Mouse (Mus musculus) gastrocnemius, postnatal 25 days (tissue): Measurements from ENCODE around the gene Sgms2. TPM values are rescaled to one million over a fixed set of nuclear protein-coding genes. Genes with fewer than 3 reads are reported as not detected.
"Not testable (repeated sequence)": the region's sequence is repeated elsewhere in the genome, so short reads cannot be mapped to it uniquely, and the experiment has no call there.

ENCODE experiments used
- DNase-seq: peaks from one replicate; pipeline ENCODE4 v3.0.0; 2022
- total RNA-seq, 2 experiments: library from RNA; stranded (reverse); gene quantifications; 1 replicate in 1 of 2; 2 replicates in 1 of 2; pipeline ENCODE4 v1.2.3; 2021

Gene Sgms2
- total RNA-seq, 2 experiments from 2014 or later, result 1.6 to 2.6 TPM

GRCm38 (mm10) chr3:131357643-131358042, 133.6 kb downstream of the Sgms2 start:
- no peak for DNase-seq

DNA sequence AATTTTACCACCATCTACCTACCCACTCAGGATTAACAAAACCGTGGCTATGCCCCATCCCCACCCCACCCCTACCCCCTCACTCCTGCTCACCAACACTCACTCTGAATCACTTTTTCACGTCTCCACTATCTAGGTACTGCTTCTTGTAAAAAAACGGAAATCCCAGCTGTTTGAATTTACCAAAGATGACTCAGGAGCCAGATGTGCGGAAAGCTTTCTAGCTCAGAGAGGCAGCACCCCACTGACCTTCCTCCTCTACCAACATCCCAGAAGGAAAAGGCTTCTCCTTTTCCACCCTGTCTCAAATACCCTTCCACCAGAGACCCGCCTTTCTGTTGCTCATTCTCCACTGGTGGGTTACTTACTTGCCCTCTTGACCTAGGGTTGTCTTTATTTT, 135.2 kb downstream of the Sgms2 start:
- no peak for DNase-seq

DNA sequence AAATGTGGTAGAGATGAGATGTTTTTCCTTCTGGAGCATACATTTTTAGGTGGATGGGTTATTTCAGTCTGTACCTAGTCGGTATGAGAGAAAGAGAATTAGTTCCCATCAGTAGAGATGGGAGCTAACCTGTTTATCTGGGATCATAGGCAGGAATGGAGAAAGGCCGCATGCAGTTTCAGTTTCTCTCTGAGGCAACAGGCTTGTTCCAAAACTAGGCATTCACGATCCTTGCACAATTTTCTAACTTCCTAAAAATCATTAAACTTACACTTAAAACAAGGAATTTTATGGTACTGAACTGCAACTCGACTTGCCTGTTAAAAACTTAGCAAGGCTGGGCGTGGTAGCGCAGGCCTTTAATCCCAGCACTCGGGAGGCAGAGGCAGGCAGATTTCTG, 140.7 kb downstream of the Sgms2 start:
- no peak for DNase-seq

- DNase-seq, result no peak
These were observed 142.2 kb downstream of the Sgms2 start for GRCm38 (mm10) chr3:131349013-131349412.

DNA sequence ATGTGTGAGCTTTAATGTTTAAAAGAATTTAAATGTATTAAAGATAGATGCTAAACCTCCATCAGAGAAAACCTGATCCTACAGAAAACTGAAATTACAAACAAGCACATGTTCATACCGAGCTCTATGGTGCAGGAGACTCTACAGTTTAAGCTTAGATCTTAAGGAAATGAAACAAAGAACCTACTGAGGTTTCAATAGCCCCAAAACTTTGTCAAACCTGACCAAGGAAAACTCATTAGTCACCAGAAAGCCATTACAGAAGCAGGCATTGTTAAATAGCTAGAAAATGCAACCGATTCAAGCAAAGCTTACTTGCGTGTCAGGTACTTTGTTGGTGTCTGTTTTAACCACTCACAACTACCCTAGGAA, 142.6 kb downstream of the Sgms2 start:
- no peak for DNase-seq

DNA sequence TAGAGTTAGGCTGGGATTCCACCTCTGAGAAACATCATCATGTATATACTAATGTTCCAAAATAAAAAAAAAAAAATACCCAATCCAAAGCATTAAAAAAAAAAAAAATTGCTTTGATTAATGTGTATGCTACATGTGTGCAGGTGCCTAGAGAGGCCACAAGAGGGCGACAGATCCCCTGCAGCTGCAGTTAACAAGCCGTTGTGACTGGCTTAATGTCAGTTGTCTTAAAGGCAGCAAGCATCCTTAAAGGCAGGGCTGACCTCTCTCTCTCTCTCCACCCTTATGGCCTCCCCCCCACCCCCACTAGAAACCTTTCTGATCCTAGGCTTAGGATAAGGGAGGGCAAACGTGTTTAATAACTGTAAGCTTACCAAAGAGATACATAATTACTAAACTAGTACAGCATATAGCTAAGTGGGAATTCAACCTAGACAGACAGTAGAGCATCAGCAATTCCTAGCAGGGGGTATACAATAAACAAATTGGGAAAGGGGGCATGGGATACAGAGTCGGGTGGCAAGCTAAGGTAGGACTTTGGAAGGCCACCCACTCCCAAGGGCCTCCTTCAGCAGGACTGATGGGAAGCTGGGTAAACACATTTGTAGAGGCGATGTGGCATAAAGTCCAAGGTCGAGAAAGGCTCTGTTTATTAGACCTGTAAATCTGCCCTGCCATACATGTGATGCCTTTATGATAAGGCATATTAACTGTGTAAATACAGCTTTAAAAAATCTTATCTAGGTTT, 143.2 kb downstream of the Sgms2 start:
- no peak for DNase-seq

DNA sequence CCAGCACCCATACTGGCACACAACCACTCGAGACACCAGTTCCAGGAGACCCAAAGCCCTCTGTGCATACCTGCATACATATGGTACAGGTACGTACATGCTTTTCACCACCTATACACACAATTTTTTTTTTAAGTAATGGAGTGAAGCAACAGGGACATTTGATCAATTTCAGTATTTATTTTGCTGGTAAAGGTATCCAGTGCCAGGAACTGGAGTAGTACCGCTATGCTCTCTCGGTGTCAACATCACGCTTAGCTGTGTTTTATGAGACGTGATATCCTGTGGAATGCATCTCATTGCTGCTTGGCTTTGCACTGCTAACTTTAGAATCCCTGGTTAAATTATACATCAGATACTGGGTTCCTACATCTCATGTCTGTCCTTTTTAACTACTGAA, 145.3 kb downstream of the Sgms2 start:
- no peak for DNase-seq

DNA sequence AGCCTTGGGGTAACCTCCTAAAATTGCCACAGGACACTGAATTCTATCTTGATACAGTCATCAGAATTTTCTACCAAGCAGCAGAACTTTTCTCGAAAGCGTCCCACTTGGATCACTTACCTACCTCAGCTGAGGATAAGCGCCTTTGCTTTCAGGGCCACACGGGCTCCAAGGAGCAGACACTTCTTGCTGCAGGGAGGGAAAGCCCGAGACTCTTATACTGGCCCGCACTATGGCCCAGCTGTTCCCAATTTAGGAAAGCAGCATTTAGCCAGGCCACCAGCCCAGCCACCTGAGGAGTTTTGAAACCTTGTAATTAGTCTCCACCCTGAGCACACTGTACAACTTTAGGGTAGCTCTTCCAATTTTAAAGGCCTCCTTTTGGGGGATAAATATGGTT, 147.9 kb downstream of the Sgms2 start:
- no peak for DNase-seq

- no peak for DNase-seq
These were observed 150.3 kb downstream of the Sgms2 start for GRCm38 (mm10) chr3:131340885-131341284.

DNA sequence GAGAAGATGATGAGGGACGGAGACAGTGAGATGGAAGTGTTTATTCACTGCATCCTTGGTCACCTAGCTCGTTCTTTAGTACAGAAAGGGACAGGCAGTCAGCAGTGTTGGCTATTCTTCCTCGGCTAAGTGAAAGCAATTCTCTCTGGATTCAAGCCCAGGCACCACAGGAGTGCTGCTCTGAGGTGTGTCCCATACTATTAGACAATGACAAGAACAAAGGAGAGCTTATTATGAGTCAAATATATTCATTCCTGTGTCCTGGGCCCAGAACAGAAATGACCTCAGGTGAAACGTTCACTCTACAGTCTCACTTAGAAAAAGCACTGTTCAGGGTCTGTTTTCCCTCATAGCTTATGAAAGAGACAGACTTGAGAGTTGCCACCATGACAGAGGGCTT, 151.9 kb downstream of the Sgms2 start:
- no peak for DNase-seq

DNA sequence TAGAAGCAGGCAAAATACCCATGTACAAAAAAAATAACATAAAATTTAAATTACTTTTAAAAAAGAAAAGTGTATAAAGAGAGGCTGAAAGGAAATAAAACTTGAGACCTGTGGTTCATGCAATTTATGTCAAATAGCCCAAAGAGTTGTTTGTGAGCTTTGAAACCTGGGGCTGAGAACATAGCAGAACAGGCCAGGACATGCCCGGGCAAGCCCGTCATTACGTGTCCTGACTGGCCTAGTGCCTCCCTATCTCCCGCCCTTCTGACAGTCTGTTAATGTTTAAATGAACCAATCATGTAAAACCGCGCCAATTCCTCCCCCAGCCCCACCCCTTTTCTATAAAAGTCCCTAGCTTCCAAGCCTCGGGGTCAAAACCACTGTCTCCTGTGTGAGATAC, 153.5 kb downstream of the Sgms2 start:
- not testable (repeated sequence) for DNase-seq

DNA sequence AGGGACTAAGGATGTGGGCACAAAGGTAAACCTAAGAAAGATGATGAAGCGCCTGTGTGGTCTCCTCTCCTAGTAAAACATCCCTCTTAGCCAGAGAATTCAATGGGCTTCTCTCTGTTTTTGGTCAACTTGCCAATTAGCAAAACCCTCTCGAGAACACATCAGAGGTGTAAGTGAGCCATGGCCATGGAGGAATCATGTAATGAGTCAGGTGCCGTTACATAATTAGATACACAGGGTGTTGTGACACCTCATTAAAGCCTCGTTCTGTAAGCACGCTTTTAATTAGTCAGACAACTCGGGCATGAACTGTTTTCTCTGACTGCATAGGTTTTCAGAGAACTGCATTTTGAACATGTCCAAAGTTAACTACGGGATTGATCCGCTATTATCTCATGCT, 154.6 kb downstream of the Sgms2 start:
- no peak for DNase-seq

DNA sequence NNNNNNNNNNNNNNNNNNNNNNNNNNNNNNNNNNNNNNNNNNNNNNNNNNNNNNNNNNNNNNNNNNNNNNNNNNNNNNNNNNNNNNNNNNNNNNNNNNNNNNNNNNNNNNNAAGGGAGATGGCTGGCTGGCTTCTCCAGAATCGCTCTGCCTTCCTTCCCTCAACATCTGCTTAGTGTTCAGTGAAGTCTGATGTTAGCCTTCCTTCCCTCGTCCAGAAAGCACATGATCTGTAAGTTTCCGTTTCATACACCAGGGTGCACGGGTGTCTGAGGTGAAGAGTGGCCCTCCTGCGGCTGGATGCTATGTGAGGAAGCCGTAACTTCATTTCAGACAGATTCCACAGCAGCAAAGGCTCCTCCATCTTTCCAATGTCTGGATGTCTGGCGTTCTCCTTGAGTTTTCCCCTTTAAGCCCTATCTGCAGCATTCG, 156.1 kb downstream of the Sgms2 start:
- DNase-seq, result no peak

- DNase-seq, result no peak
These were observed 164.0 kb downstream of the Sgms2 start for GRCm38 (mm10) chr3:131327189-131327588.

- no peak for DNase-seq
These were observed 164.6 kb downstream of the Sgms2 start for GRCm38 (mm10) chr3:131326637-131327036.

GRCm38 (mm10) chr3:131322081-131322815, 169.0 kb downstream of the Sgms2 start:
- DNase-seq, result no peak

GRCm38 (mm10) chr3:131320184-131320583, 171.0 kb downstream of the Sgms2 start:
- DNase-seq, result peak; percentile 56

DNA sequence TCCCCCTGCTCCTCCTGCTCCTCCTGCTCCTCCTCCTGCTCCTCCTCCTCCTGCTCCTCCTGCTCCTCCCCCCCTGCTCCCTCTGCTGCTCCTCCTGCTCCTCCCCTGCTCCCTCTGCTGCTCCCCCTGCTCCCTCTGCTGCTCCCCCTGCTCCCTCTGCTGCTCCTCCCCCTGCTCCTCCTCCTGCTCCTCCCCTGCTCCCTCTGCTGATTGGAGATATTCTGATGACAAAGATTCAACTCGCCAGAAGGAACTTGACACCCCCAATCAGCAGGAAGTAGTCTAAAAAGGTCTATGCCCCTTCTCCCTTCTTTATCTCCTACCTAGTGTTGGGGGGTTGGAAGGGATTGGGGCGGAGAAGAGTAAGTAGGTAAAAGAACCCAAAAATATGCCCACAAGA, 173.0 kb downstream of the Sgms2 start:
- DNase-seq, result no peak

DNA sequence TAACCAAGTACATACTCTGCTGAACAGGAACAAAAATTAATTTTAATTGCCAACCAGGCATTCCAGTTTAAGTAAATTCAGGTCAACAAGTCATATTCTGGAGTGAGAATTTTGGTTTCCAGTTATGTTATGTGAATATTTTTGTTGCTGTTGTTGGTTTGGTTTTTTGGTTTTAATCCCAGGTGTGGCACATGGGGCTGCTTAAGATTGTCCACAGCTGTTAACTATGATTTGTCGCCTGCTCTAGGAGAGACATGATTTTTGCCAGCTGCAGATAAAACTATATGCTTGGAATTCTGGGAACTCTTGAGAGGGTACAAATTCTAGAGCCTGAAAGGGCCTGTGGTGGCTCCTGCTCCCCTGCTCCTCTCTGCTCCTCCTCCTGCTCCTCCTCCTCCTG, 174.1 kb downstream of the Sgms2 start:
- no peak for DNase-seq

DNA sequence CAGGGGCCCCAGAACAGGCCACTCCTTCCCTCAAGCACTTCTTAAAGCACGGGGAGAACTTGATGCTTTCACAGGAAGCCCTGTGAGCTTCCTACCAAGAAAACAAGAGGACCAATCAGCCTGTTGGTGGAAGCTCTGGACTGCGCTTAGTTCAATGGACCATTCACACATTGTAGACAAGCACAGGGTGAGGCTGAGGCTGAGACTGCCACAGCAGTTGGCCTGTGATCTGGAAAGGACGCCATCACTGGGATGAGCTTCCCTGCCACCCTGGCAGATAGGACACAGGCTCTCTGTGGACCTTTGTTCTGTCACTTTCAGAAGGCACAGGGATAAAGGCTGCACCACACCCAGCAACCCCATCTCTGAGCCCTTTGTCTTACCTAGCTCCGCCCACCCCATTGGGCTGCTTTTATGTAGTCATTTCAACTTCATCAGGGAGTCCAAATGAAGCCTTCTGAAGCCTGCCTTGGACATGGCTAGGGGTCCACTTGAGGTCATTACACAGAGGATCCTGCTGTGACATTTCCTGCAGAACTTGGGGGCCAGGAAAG, 175.2 kb downstream of the Sgms2 start:
- no peak for DNase-seq

DNA sequence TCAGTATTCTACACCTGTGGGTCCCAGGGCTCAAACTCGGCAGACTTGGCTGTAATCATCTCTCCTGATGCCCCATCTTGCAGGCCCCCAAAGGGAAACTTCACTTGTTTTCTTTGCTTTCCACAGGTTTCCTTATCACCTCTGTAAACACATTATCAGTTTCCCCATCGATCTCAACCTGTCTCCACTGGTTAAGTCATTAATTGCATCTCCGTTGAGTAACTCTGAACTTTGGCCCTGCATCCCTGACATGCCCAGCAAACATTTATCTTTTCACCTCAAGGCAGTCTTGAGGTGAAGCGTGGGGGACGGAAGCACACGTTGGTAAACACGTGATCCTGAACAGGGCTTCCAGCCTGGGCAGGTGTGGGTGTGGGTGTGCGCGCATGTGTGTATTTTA, 178.9 kb downstream of the Sgms2 start:
- DNase-seq, result no peak

DNA sequence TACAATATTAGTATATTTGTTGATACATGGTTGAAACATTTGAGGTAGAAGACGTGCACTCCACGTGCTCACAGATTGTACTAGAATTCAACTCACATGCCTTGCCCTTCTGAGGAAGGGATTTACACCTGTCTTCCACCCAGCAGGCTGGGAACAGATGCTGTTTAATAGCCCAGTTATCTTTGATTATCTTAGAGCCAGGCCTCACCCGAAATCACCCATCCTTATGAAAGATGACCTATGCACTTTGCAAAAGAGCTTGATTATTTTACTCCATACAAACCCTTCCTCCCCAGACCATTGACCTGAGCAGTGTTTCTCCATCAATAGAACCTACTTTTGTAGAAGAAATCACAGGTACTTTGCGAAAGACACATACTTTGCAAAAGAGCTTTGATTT, 180.6 kb downstream of the Sgms2 start:
- no peak for DNase-seq

DNA sequence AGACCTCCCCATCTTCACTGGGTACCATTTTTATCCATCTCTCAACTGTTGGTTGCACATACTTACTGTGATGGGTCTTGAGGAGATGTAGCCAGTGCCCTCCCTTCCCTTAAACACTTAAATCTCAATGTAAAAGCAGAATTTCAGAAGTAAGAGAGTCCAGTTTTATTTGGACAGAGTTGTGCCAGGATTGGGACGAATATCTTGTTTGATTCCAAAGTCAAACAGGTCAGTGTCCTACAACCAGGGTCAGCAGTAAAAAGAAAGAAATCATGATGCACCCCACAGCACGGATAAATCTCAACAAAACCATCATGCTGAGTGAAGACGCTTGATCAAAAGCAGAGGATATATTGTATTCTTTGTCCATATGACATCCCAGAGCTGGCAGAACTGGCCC, 183.4 kb downstream of the Sgms2 start:
- DNase-seq, result no peak

- DNase-seq, result no peak
These were observed 185.0 kb downstream of the Sgms2 start for GRCm38 (mm10) chr3:131306255-131306654.
